Mouse (Mus musculus) C2C12 (cell line): ENCODE data around the gene C130074G19Rik. TPM values are rescaled to one million over a fixed set of nuclear protein-coding genes. Genes with fewer than 3 reads are reported as not detected.

ENCODE experiments used
- H3K27me3 ChIP-seq: one replicate; pipeline ENCODE4 v1.6.1; 2011; ENCODE audit not compliant: control insufficient read depth, insufficient read depth, insufficient read length
- H3K36me3 ChIP-seq: one replicate; pipeline ENCODE4 v1.6.1; 2011; ENCODE audit not compliant: control insufficient read depth, insufficient read depth
- H3K4me3 ChIP-seq: one replicate; pipeline ENCODE4 v1.5.1; 2011; ENCODE audit warnings: mild to moderate bottlenecking, control low read depth; ENCODE audit not compliant: poor library complexity, insufficient read depth, severe bottlenecking
- H3K79me2 ChIP-seq: one replicate; pipeline ENCODE4 v1.6.1; 2011; ENCODE audit not compliant: control insufficient read depth, insufficient read depth
- H3K79me3 ChIP-seq: one replicate; pipeline ENCODE4 v1.6.1; 2011; ENCODE audit warnings: low read depth, control low read depth
- H3ac ChIP-seq: one replicate; pipeline ENCODE3; 2011; ENCODE audit warnings: low read depth; ENCODE audit not compliant: control insufficient read depth, insufficient read length
- CEBPB ChIP-seq: IDR thresholded peaks from one replicate; pipeline ENCODE4 v1.6.1; 2011; ENCODE audit warnings: low read depth, mild to moderate bottlenecking, control low read depth, moderate library complexity
- CTCF ChIP-seq: IDR thresholded peaks from one replicate; pipeline ENCODE4 v1.5.1; 2011; ENCODE audit not compliant: control insufficient read depth, insufficient read depth, insufficient read length
- FOSL1 ChIP-seq: IDR thresholded peaks from one replicate; pipeline ENCODE4 v1.8.0; 2011; ENCODE audit warnings: mild to moderate bottlenecking, low read length; ENCODE audit not compliant: poor library complexity, insufficient read depth, severe bottlenecking
- MAX ChIP-seq: IDR thresholded peaks from one replicate; pipeline ENCODE4 v1.6.1; 2011; ENCODE audit warnings: mild to moderate bottlenecking, control low read depth
- MYOD1 ChIP-seq: IDR thresholded peaks from one replicate; pipeline ENCODE4 v1.6.1; 2011; ENCODE audit warnings: low read depth; ENCODE audit not compliant: control insufficient read depth, insufficient read length
- MYOG ChIP-seq: IDR thresholded peaks from one replicate; pipeline ENCODE4 v1.6.1; 2011; ENCODE audit not compliant: control insufficient read depth, insufficient read length; ENCODE audit errors: extremely low read depth
- USF1 ChIP-seq: IDR thresholded peaks from one replicate; pipeline ENCODE4 v1.6.1; 2011; ENCODE audit warnings: low read depth, mild to moderate bottlenecking, control low read depth, moderate library complexity
- polyA plus RNA-seq: library from polyadenylated mRNA; unstranded; fragments of >200 nt; fragmentation: generic; extraction: Trizol; gene quantifications from one replicate; pipeline ENCODE4 v1.2.1, GENCODE M21; 2012; ENCODE audit warnings: missing spikeins

Gene C130074G19Rik
- polyA plus RNA-seq, 1 experiment, result not detected

DNA sequence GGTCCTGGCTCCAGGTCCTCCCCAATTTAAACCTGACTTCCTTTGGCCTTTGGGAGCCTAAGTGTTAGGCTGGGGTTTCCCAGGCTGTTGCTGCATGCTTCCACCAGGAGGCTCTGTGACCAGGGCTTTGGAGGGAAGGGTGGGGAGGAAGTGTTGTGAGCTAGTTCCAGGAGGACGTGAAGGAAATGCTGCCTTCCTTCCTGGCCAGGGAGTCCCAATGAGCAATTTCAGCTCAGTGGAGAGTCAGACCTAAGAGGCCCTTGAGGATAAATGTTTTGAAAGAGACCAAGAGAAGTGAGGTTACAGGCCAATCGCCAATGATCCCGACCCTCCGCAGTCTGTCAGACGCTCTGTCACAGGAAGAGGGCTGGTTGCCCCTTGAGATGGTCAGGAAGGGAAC is 29.7 kb downstream of the C130074G19Rik start:
- Histone ChIP-seq H3ac (no peak overlapping the region), H3K79me3 (no peaks in the 10 kb centered on the region), H3K4me3 (no peak overlapping the region), H3K36me3 (no peaks in the 10 kb centered on the region), H3K79me2 (no peaks in the 10 kb centered on the region), H3K27me3 (no peaks in the 10 kb centered on the region)
- TF ChIP-seq FOSL1 (no peak), CTCF (peak; percentile 45), MYOD1 (no peak), USF1 (no peak), MYOG (no peak), MAX (no peak), CEBPB (no peak)

DNA sequence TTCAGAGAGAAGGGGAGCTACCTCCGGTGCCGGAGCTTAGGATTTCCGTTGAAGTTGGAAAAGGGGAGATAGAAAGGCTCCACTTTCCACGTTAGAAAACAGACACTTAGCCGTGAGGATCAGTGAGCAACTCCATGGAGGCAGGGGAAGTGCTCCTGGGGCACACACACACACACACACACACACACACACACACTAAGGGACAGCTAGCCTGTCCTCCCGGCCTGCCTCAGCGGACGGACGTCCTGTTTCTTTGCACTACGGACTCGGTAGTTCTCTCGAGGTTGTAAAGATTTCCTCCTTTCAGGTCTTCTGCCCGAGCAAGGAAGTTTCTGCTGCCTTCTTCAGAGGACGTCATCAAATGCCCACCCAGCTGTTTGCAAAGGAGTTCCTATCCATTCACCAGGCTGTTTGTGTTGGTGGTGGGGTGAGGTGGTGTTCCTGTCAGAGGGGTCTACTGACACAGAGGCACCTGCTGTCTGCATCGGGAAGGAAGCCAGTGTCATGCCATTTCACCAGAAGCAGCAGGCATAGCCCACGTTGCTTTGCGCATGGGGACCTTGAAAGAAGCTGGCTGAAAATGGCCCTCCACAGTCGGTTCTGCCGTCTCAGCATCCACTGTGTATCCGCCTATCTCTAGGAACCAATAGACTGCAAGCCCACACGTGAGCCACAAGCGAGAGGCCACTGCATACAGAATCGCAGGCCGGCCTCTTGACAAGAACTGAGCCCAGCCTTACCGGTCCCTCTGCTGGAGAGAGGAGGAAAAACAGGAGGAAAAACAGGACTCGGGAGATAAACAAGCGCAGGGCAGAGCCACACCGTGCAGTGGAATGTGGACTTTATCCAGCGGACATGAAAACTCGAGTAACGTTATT is 31.0 kb downstream of the C130074G19Rik start:
- TF ChIP-seq MAX, result no peak
- TF ChIP-seq FOSL1, result no peak
- no peak for TF ChIP-seq CEBPB
- no peak for TF ChIP-seq MYOG
- TF ChIP-seq USF1, result no peak
- TF ChIP-seq MYOD1, result no peak
- TF ChIP-seq CTCF, result no peak
- no peak overlapping the region for H3K4me3 ChIP-seq

DNA sequence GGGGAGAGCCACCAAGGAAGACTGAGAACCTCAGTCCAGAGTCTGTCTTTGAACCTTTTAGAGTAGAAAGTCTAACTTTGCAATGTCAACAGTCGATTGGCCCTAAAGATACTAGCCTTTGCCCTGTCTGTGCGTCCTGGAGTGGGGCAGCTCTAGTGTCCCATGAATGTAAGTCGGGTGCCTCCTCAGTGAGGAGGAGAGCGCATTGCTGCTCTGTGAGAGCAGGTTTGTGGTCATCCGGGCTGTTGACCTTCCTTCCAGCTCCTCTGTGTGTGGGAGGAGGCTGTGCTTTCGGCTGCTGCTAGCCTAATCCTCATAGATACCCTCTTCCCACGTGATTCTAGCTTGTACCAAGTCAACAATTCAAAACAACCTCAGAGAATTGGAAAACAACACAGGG is 31.9 kb downstream of the C130074G19Rik start:
- Histone ChIP-seq H3K79me2 (no peaks in the 10 kb centered on the region), H3K36me3 (no peaks in the 10 kb centered on the region), H3K27me3 (no peaks in the 10 kb centered on the region), H3K79me3 (no peaks in the 10 kb centered on the region), H3ac (no peak overlapping the region), H3K4me3 (no peak overlapping the region)
- TF ChIP-seq MYOD1 (no peak), USF1 (no peak), MAX (no peak), CEBPB (no peak), CTCF (no peak), FOSL1 (no peak), MYOG (no peak)

More for the DNA sequence above, 31.0 kb downstream of the C130074G19Rik start:
- H3K27me3 ChIP-seq, result no peaks in the 10 kb centered on the region
- no peaks in the 10 kb centered on the region for H3K36me3 ChIP-seq
- no peak overlapping the region for H3ac ChIP-seq
- H3K79me2 ChIP-seq, result no peaks in the 10 kb centered on the region
- H3K79me3 ChIP-seq, result no peaks in the 10 kb centered on the region

DNA sequence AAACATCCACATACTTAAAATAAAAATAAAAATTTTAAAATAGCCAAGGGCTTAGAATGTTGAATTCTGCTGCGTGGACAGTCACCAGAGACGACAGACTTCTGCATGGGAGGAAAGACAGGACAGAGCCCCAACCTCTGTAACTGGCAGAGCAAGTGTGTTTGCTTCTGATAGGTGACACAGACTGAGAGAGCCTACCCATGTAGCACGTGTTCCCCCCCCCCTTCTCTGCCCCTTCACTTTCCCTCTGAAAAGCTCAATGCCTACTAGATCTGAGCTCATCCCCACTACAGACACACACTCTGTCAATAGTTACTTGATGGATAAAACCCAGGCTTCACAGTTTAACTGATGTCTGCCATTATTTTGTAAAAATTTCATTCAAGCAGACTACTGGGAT is 36.0 kb downstream of the C130074G19Rik start:
- Histone ChIP-seq H3K4me3 (no peak overlapping the region), H3K79me3 (no peaks in the 10 kb centered on the region), H3ac (no peak overlapping the region), H3K79me2 (peaks cover 5% of the 10 kb centered on the region), H3K36me3 (no peaks in the 10 kb centered on the region), H3K27me3 (no peaks in the 10 kb centered on the region)
- TF ChIP-seq CEBPB (no peak), MAX (no peak), USF1 (no peak), CTCF (no peak), MYOG (no peak), MYOD1 (no peak), FOSL1 (no peak)

DNA sequence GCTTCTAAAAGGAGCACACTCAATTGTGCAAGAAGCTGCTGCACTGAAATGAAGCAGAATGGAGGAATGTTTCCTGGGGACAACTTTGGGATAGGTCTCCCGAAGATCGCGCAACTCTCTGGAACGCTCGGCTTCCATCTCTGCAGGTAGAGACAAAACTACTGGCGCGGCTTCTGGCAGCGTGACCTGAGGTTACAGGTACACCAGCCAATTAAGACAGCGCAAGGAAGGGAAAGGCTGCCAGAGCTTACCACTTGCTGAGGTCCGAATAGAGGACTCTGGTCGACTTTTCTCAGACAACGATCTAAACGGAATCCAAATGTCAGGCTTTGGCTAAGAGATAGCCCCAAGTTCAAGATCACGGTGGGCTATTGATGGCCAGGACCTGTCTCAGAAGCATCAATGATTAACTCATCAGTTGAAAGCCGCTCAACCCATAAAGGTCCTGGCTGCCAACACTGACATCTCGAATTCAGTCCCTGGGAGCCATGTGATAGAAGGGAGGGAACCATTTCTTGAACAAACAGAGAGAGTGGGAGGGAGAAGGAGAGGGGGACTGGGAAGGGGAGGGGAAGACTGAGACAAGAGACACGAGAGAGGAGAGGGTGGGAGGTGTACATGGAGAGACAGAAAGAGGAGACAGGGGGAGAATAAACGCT is 36.8 kb downstream of the C130074G19Rik start, which contains the start of gene Marc2:
TSS of gene Marc2 (minus strand) at position 360 of the 659 bp plus-strand sequence.
- no peaks in the 10 kb centered on the region for H3K36me3 ChIP-seq
- peaks cover 5% of the 10 kb centered on the region for H3K79me2 ChIP-seq
- H3K79me3 ChIP-seq, result no peaks in the 10 kb centered on the region
- H3K4me3 ChIP-seq, result peak within 1 kb of the TSS; percentile 75
- H3K27me3 ChIP-seq, result no peaks in the 10 kb centered on the region
- no peak for TF ChIP-seq MAX
- TF ChIP-seq USF1, result no peak
- TF ChIP-seq CTCF, result no peak
- TF ChIP-seq FOSL1, result no peak
- no peak for TF ChIP-seq MYOD1
- no peak for TF ChIP-seq MYOG
- peak; percentile 29 for TF ChIP-seq CEBPB
- peak within 1 kb of the TSS; percentile 78 for H3ac ChIP-seq
